Mouse (Mus musculus): ENCODE data around the gene Macrod2.

DNA sequence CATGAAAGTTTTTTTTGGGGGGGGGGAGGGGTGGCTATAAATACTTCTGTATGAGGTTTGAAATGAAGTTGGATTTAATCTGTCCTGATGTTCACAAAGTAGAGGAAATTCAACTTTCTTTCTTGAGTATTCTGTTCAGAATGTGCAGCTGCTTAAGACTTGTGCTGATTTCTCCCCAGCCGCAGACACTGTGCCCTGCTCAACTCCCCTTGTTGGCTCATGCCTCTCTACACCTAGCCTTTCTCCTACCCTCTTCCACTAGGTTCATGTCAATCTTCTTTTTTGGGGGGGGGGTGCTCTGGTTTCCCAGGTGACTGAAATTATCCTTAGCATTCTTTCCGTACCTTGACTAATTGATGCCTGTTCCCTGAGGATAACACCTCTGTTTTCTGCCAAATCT is 258.9 kb downstream of the Macrod2 start:
- TF ChIP-seq EP300 (IDR thresholded peaks at IDR 0.05; ENCODE audit: low read depth), result no peak
- no peak for TF ChIP-seq CTCF (IDR thresholded peaks at IDR 0.05; ENCODE audit: low read depth)
